Mouse (Mus musculus) hematopoietic stem cell, adult 5-6 weeks (primary cell): ENCODE results near the gene Atp1a1. TPM values are rescaled to one million over a fixed set of nuclear protein-coding genes. Genes with fewer than 3 reads are reported as not detected.

Source experiments
- ATAC-seq, 2 experiments: fragments of 125-278 bp in 1 of 2; replicated peaks in 1 of 2; 2 replicates each; pipeline ENCODE4 v1.8.0; 2016 to 2017; ENCODE audit warnings: inconsistent platforms in 2 of 2, mild to moderate bottlenecking in 2 of 2, moderate number of reproducible peaks in 2 of 2, low read depth in 1 of 2, moderate TSS enrichment in 1 of 2; ENCODE audit not compliant: low FRiP score in 2 of 2, poor library complexity in 2 of 2, severe bottlenecking in 2 of 2, insufficient read depth in 1 of 2, low TSS enrichment in 1 of 2
- total RNA-seq: library from RNA; stranded (forward); fragments of 172-1452, 232-1000 nt; gene quantifications from 2 replicates; pipeline ENCODE4 v1.2.3, GENCODE M21; 2017

Gene Atp1a1
- total RNA-seq, 1 experiment from 2014 or later, result 168 TPM

- ATAC-seq, result no peak
Measured at GRCm38 (mm10) chr3:101618505-101618904, 14.0 kb upstream of the Atp1a1 start.

GRCm38 (mm10) chr3:101617451-101617850 lies 13.0 kb upstream of the Atp1a1 start:
- ATAC-seq, result no peak

- ATAC-seq, result no peak
Measured at GRCm38 (mm10) chr3:101617007-101617406, 12.5 kb upstream of the Atp1a1 start.

GRCm38 (mm10) chr3:101615856-101616255 lies 11.4 kb upstream of the Atp1a1 start:
- no peak for ATAC-seq

GRCm38 (mm10) chr3:101611813-101612491 lies 7.5 kb upstream of the Atp1a1 start:
- peak; percentile 36 to 38; a peak in 3 of 4 replicates for ATAC-seq

- no peak for ATAC-seq
Measured at GRCm38 (mm10) chr3:101611012-101611812, 6.7 kb upstream of the Atp1a1 start.

DNA sequence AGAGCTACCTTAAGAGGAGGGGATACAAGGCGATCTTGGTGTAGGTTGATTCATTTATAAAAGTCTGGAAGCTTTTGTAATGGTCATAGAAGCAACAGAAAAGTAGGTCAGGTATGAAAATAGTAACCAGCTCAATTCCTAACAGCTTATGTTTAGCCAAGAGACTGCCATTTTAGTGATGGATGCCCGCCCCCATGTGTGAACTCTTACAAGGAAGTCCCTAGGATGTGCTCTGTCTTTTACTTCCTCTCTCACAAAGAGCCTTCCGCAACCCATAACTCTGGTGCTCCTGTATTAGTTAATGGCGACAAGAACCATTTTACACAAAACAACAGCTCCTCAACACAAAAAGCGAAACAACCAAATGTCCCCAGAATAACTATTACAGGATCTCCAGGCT lies 4.8 kb upstream of the Atp1a1 start:
- ATAC-seq, result no peak

DNA sequence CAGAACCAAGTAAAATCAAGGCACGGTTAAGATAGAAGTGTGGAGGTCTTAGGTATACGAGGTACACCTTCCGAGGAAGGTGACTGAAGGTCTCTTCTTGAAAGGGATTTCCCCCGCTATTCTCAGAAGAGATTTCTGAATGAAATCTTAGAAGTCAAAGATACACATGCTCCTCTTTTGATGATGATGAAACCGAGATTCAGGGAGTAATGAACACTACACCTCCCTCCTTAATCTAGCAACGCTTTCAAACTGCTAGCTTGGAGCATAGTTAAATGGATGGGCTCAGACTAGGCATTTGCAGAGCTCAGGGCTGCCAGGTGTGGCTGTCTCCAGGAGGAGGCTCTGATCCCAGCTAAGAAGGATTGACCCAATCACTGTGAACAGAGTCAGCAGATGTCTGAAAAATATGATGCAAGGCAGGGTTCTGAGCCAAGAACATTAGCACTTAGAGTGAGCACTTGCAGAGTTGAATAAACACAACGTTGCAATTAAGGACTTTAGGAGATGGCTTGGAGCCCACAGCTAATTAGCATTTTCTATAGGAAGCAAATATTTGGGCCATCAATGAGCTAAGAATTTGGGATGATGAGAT lies 2.5 kb upstream of the Atp1a1 start:
- ATAC-seq, result no peak

DNA sequence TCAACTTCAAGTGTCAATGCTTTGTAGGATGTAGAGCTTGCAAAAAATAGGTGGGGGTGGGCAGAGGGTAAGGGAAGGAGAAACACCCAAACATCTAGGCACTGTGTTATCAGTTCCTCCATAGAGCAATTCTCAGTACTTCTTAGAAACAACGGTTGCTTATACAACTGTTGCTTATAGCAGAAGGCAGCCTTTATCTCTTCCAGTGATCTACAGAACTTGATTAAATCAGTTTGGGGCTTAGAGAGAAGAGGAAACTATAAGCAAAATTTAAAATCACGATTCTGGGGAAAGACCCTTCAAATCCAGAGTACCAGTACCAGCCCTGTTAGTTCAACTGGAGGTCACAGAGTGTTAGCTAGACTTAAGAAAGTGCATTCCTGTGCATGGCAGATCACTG lies 1.2 kb upstream of the Atp1a1 start:
- ATAC-seq, result no peak

DNA sequence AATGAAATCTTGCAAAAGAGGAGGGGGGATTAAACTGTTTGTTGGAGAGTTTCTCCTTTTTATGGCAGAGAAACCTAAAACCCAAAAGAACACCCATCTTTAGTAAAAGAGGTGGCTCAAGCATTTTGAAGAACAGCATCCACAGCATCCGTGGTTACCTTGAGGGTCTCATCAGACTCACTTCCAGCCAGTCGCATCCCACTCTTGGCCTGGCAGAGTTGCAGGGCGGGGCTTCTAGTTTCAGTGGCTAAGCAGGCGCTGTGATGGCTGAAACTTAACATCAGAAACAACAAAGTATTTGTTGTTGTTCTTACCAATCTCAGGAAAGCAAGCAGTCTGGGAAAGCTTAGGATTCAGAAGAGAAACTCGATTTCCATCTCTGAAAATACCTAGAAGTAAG lies 807 bp upstream of the Atp1a1 start:
- ATAC-seq, result no peak

DNA sequence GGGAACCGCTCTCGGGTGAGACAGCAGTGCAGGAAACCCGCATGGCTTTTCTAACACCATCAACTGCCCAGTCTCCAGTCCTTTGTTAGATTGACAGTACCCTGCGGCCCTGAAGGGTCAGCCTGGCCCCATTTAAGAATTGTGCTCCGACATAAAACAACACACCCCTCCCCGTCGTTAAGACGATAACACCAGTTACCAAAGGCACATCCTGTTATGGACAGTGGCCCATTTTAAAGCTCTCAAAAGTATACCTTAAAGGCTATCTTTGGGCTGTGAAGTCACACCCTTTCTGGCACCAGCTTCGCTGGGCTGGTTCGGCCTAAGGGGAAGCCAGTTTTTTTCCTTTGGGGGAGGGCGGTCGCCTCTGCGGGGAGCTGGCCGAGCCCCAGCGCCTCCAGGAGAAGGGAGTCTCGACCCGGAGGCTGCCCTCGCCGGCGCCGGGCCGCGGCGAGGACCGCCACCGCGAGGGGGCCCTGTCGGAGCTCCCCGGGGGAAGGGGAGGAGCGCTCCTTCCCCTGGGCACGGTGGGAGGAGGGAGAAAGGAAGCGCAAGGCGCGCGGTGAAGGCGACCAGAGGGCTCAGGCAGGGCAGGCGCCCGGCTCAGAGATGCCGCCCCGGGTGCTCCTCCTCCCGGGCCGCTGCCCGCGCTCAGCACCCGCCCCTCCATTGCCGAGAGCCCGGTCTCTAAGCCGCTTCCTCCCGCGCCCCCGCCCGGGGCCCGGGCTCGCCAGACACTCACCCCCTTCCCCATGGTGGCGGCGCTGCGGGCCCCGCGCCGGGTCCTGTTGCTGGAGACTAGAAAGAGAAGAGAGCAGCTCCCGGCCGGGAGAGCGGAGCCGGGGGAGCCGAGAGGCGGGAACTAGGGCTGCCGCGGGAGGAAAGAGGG lies 579 bp downstream of the Atp1a1 start:
- peak; percentile 59 to 67 for ATAC-seq

GRCm38 (mm10) chr3:101603194-101603593 lies 1.3 kb downstream of the Atp1a1 start:
- no peak for ATAC-seq

GRCm38 (mm10) chr3:101602511-101603055 lies 1.9 kb downstream of the Atp1a1 start:
- no peak for ATAC-seq

DNA sequence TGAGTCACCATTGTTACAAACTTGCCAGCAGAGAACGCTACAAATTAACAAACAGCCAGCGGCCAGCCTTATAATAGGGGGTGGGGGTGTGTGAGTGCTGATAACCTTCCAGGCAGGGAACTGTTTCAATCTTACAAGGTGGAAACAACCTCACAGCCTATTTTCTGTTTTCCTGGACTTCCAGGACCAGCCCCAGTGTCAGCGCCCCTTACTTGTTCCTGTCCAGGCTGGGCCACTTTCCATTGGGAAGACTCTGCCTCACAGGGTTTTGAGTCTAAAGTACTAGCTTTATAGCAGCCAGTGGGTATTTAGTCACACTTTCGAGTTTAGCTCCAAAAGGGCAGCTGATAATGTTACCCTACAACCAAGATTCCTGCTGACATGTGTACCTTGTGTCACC lies 2.8 kb downstream of the Atp1a1 start:
- no peak for ATAC-seq

- no peak for ATAC-seq
Measured at GRCm38 (mm10) chr3:101601003-101601525, 3.4 kb downstream of the Atp1a1 start.

DNA sequence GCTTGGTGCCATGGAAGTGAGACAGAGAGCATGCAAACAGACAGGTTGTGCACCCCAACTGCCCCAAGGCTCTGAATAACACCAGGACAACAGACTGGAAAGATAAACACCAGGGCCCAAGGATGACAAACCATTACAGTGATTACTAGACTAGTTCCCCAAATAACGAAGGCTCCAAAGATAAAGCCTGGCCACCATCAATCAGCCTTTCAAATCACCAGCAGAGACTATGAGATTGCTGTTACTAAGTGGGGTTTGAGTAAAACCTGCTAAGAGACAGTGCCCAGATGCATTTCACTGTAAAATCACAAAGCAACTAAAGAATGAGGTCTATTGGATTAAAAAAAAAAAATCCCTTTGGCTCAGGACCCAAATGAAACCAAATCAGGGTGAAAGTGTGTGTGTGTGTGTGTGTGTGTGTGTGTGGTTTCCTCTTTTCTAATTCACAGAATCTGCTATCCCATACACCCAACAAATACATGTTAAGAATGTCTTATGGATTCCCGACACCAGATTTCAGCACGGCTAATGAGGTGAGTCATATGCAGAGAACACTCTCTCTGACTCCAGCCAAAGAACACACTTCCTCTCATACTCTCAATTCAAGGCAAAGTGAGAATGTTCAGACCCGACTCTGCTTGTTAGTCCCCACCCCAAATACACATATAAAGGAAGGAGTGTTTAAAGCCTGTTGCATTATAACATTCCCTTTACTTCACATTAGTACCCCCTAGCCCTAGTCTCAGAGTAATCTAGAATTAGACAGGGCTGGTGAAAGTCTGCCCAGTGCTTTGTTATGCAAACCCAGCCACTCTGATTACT lies 4.4 kb downstream of the Atp1a1 start:
- no peak for ATAC-seq
